Mouse (Mus musculus) neural tube, embryonic 15.5 days (tissue): ENCODE measurements at regions not wholly inside any gene's neighbourhood (a gene's known extent, or its start where the extent isn't known, plus 50 kb on each side); places are given as distances from the start of the nearest gene placed in this dataset.

Experiments used
- ATAC-seq: fragments of 200-750 bp; cut with Nextera tagmentation; 2 replicates; pipeline ENCODE4 v1.8.0; 2017; ENCODE audit warnings: mild to moderate bottlenecking, moderate TSS enrichment, moderate library complexity; ENCODE audit not compliant: low FRiP score
- H3K27ac ChIP-seq: fragments of 300-500 bp; sonication (generic); replicated peaks from 2 replicates; pipeline ENCODE4 v1.5.1; 2015; ENCODE audit warnings: mild to moderate bottlenecking, inconsistent platforms
- H3K27me3 ChIP-seq: fragments of 300-500 bp; sonication (generic); replicated peaks from 2 replicates; pipeline ENCODE4 v1.6.1; 2015; ENCODE audit warnings: inconsistent platforms
- H3K36me3 ChIP-seq: fragments of 300-500 bp; sonication (generic); 2 replicates; pipeline ENCODE4 v1.6.1; 2015; ENCODE audit warnings: inconsistent platforms
- H3K4me1 ChIP-seq: fragments of 300-500 bp; sonication (generic); 2 replicates; pipeline ENCODE4 v1.6.1; 2015; ENCODE audit warnings: inconsistent platforms
- H3K4me2 ChIP-seq: fragments of 300-500 bp; sonication (generic); 2 replicates; pipeline ENCODE4 v1.6.1; 2015; ENCODE audit warnings: inconsistent platforms, mild to moderate bottlenecking, moderate library complexity
- H3K4me3 ChIP-seq: fragments of 300-500 bp; sonication (generic); replicated peaks from 2 replicates; pipeline ENCODE4 v1.5.1; 2015; ENCODE audit warnings: mild to moderate bottlenecking, inconsistent platforms
- H3K9ac ChIP-seq: fragments of 300-500 bp; sonication (generic); replicated peaks from 2 replicates; pipeline ENCODE4 v1.6.1; 2015; ENCODE audit warnings: mild to moderate bottlenecking, inconsistent platforms
- H3K9me3 ChIP-seq: fragments of 300-500 bp; sonication (generic); replicated peaks from 2 replicates; pipeline ENCODE4 v1.6.1; 2016; ENCODE audit warnings: inconsistent platforms
- WGBS: fragments of 180-500 bp; shearing (Covaris S2); methylation state at CpG from one replicate; pipeline ENCODE4 v1.1.7; 2015; ENCODE audit warnings: mixed read lengths; 5-methylcytosine and 5-hydroxymethylcytosine counted together

DNA sequence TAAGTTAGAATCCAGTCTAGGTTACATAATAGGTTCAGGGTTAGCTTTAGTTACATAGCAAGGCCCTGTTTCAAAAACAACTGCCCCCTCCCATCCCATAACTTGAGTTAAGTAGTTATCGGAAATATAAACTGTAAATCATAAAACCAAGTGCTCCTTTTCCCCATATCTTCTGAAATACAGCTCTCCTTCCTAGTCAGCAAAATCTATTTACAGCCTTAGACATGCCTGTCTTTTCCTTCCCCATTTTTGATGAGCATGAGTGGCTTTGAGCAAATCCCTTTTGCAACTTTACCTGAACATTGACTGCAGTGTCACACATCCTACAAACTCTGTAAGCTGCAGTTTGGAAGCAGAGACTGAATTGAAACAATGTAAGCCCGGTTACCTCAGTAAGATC is 156.4 kb upstream of the Zfand5 start:
- Histone ChIP-seq H3K9me3 (no peaks in the 10 kb centered on the region), H3K4me1 (no peaks in the 10 kb centered on the region), H3K36me3 (no peaks in the 10 kb centered on the region), H3K27me3 (no peaks in the 10 kb centered on the region), H3K4me2 (no peak overlapping the region), H3K9ac (no peak overlapping the region), H3K4me3 (no peak overlapping the region), H3K27ac (no peak overlapping the region)
- WGBS = 98% methylated on average over 2 of the region's 2 CpGs
- ATAC-seq = no peak

DNA sequence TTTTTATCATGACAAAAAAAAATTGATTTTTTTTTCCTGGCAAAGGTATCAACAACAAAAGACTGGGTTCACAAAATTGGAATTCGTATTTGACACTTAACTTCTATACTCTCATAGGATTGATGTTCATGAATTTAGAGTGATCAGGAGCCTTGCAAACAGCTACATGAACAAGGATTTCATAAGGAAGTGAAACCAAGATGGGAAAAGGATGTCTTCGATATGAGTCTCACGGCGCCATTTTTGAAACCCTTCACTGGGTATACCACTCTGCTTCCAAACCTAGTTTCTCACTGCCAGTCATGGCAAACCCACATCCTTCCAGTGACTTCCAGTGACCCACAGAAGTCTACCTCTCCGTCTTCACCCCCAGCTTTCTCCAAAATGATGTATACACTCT is 157.8 kb upstream of the Tmc1 start:
- no peak overlapping the region for H3K4me2 ChIP-seq
- no peak overlapping the region for H3K4me3 ChIP-seq
- no peak for ATAC-seq
- no peak overlapping the region for H3K9ac ChIP-seq
- no peaks in the 10 kb centered on the region for H3K27me3 ChIP-seq
- 94% methylated on average over 5 of the region's 5 CpGs for WGBS
- no peak overlapping the region for H3K27ac ChIP-seq
- no peaks in the 10 kb centered on the region for H3K9me3 ChIP-seq
- H3K4me1 ChIP-seq = no peaks in the 10 kb centered on the region
- H3K36me3 ChIP-seq = no peaks in the 10 kb centered on the region

DNA sequence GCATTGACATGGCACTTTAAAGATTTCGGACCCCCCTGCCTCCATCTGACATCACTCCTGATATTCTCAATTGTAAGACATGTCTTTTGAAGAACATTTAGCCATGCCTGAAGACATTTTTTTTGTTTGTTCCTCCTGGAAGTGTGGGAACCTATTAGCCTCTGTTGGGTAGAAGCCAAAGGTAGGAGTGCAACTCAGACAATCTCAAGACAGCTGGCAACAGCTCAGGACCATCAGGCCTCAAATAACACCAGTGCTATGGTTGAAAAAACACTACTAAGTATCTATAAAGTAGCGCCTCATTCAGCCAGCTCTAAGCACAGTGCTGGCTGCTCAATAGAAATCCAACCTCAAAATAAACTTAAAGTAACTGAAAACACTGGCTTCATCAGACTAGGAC is 154.3 kb upstream of the Tmc1 start:
- 90% methylated on average over 2 of the region's 2 CpGs for WGBS

DNA sequence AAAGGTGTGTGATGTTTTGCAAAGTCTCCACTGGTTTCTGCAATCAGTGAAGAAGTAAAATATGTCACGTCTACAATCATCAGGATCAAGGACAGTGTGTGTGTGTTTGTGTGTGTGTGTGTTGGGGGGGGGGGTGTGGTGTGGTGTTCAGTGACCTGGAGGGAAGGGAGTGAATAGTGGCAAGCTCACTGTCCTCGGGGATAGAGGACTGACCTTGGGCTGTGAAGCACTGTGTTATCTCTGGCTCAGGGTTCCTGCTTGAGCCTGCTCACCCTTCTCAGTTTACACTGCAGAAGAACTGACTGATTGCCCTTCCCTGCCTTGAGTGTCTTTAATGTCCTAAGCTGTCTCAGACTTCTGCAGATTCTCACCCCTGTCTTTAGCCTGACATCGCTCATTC is 153.7 kb upstream of the Tmc1 start:
- Histone ChIP-seq H3K4me1 (no peaks in the 10 kb centered on the region), H3K27me3 (no peaks in the 10 kb centered on the region), H3K4me3 (no peak overlapping the region), H3K9ac (no peak overlapping the region), H3K4me2 (no peak overlapping the region), H3K9me3 (no peaks in the 10 kb centered on the region), H3K27ac (no peak overlapping the region), H3K36me3 (no peaks in the 10 kb centered on the region)
- no peak for ATAC-seq
- WGBS = 77% methylated on average over 3 of the region's 3 CpGs

More for the DNA sequence above, 154.3 kb upstream of the Tmc1 start:
- Histone ChIP-seq H3K27ac (no peak overlapping the region), H3K9ac (no peak overlapping the region), H3K4me1 (no peaks in the 10 kb centered on the region), H3K9me3 (no peaks in the 10 kb centered on the region), H3K27me3 (no peaks in the 10 kb centered on the region), H3K4me2 (no peak overlapping the region), H3K36me3 (no peaks in the 10 kb centered on the region), H3K4me3 (no peak overlapping the region)
- no peak for ATAC-seq

GRCm38 (mm10) chr19:21107275-21107674 is 153.3 kb upstream of the Tmc1 start:
- H3K27ac ChIP-seq = no peak overlapping the region
- H3K36me3 ChIP-seq = no peaks in the 10 kb centered on the region
- no peak overlapping the region for H3K4me2 ChIP-seq
- H3K9me3 ChIP-seq = no peaks in the 10 kb centered on the region
- ATAC-seq = no peak
- H3K4me1 ChIP-seq = no peaks in the 10 kb centered on the region
- H3K9ac ChIP-seq = no peak overlapping the region
- 72% methylated on average over 4 of the region's 4 CpGs for WGBS
- H3K4me3 ChIP-seq = no peak overlapping the region
- H3K27me3 ChIP-seq = no peaks in the 10 kb centered on the region

GRCm38 (mm10) chr19:21106766-21107165 is 152.8 kb upstream of the Tmc1 start:
- Histone ChIP-seq H3K27ac (no peak overlapping the region), H3K4me1 (no peaks in the 10 kb centered on the region), H3K9ac (no peak overlapping the region), H3K9me3 (no peaks in the 10 kb centered on the region), H3K4me3 (no peak overlapping the region), H3K36me3 (no peaks in the 10 kb centered on the region), H3K27me3 (no peaks in the 10 kb centered on the region), H3K4me2 (no peak overlapping the region)
- 84% methylated on average over 10 of the region's 10 CpGs for WGBS
- ATAC-seq = no peak

GRCm38 (mm10) chr19:21106241-21106669 is 152.3 kb upstream of the Tmc1 start:
- H3K4me1 ChIP-seq = no peaks in the 10 kb centered on the region
- no peaks in the 10 kb centered on the region for H3K27me3 ChIP-seq
- no peak overlapping the region for H3K27ac ChIP-seq
- no peak overlapping the region for H3K9ac ChIP-seq
- no peak overlapping the region for H3K4me3 ChIP-seq
- H3K36me3 ChIP-seq = no peaks in the 10 kb centered on the region
- no peak overlapping the region for H3K4me2 ChIP-seq
- 35% methylated on average over 6 of the region's 6 CpGs for WGBS
- ATAC-seq = no peak
- H3K9me3 ChIP-seq = no peaks in the 10 kb centered on the region

- H3K27ac ChIP-seq = no peak overlapping the region
- H3K27me3 ChIP-seq = no peaks in the 10 kb centered on the region
These were observed 151.0 kb upstream of the Tmc1 start for GRCm38 (mm10) chr19:21105004-21105403.

DNA sequence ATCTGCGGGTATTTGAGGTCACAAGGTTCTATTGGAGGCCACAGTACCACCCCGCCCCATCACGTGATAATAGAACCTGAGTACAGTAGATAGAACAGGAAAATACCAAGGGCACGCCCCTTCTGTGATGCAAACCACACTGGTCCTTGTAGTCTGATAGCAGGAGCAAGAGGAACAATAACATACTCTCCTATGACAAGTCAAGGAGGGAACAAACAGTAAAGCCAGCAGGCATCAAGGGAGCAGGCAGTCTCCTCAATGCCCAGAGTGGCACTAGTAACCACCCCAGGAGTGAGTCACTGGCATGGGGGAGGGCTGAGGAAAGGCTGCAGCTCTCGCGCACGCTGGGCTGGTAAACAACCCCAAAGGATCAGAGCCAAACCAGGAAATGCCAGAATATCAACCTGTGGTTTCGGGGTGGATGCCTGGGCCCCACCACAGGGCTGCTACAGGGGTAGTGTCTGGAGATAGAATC is 150.5 kb upstream of the Tmc1 start:
- no peak overlapping the region for H3K9ac ChIP-seq
- H3K36me3 ChIP-seq = no peaks in the 10 kb centered on the region
- WGBS = 88% methylated on average over 8 of the region's 8 CpGs
- H3K27ac ChIP-seq = no peak overlapping the region
- H3K4me2 ChIP-seq = no peak overlapping the region
- no peaks in the 10 kb centered on the region for H3K4me1 ChIP-seq
- no peak overlapping the region for H3K4me3 ChIP-seq
- ATAC-seq = no peak
- no peaks in the 10 kb centered on the region for H3K27me3 ChIP-seq
- H3K9me3 ChIP-seq = no peaks in the 10 kb centered on the region

More at GRCm38 (mm10) chr19:21105004-21105403, 151.0 kb upstream of the Tmc1 start:
- Histone ChIP-seq H3K4me3 (no peak overlapping the region), H3K4me1 (no peaks in the 10 kb centered on the region), H3K4me2 (no peak overlapping the region), H3K36me3 (no peaks in the 10 kb centered on the region), H3K9me3 (no peaks in the 10 kb centered on the region), H3K9ac (no peak overlapping the region)
- ATAC-seq = no peak
- 92% methylated on average over 6 of the region's 6 CpGs for WGBS

GRCm38 (mm10) chr19:21077771-21078548 is 124.0 kb upstream of the Tmc1 start:
- H3K4me2 ChIP-seq = no peak overlapping the region
- no peaks in the 10 kb centered on the region for H3K4me1 ChIP-seq
- H3K36me3 ChIP-seq = no peaks in the 10 kb centered on the region
- H3K27me3 ChIP-seq = no peaks in the 10 kb centered on the region
- no peak overlapping the region for H3K4me3 ChIP-seq
- H3K9me3 ChIP-seq = no peaks in the 10 kb centered on the region
- WGBS = 88% methylated on average over 7 of the region's 7 CpGs
- H3K27ac ChIP-seq = no peak overlapping the region
- no peak for ATAC-seq
- H3K9ac ChIP-seq = no peak overlapping the region

GRCm38 (mm10) chr19:21068381-21068780 is 114.4 kb upstream of the Tmc1 start:
- Histone ChIP-seq H3K36me3 (no peaks in the 10 kb centered on the region), H3K4me3 (no peak overlapping the region), H3K4me1 (no peaks in the 10 kb centered on the region), H3K27me3 (no peaks in the 10 kb centered on the region), H3K9me3 (no peaks in the 10 kb centered on the region), H3K27ac (no peak overlapping the region), H3K4me2 (no peak overlapping the region), H3K9ac (no peak overlapping the region)
- no peak for ATAC-seq
- 91% methylated on average over 7 of the region's 7 CpGs for WGBS

DNA sequence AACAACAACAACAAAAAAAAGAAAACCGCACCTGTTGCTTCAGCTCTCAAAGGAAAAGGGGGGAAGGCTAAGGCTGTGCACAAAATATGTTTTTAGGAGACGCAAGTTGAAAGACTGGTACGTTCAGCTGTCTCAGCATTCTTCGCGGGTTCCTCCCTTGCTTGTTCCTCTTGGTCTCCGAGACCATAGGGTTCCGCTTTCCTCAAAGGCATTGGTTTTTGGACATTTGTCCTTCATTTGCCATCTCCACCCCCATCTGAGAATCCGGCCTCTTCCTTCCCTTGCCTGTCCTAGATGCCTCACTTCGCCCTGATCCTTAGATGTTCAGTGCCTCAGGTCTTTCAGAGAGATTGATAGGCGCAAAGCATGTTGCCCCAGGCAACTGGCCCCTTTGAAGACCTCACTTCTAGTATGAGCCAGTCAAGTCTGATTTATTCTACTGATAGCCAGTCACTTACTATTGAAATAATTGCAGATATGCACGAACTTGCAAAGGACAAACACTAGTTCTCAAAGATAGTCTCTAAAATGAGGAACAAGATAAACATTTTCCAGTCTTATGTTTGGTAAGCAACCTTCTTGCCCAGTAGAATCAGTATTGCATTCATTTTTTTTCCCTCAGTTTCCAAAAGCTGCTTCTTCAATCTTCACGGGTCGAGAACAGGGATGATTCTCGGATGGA is 112.6 kb upstream of the Tmc1 start:
- H3K4me2 ChIP-seq = no peak overlapping the region
- WGBS = 88% methylated on average over 14 of the region's 14 CpGs
- no peaks in the 10 kb centered on the region for H3K4me1 ChIP-seq
- no peaks in the 10 kb centered on the region for H3K9me3 ChIP-seq
- no peak overlapping the region for H3K4me3 ChIP-seq
- H3K27ac ChIP-seq = no peak overlapping the region
- ATAC-seq = no peak
- no peaks in the 10 kb centered on the region for H3K27me3 ChIP-seq
- no peak overlapping the region for H3K9ac ChIP-seq
- no peaks in the 10 kb centered on the region for H3K36me3 ChIP-seq
